Mouse (Mus musculus) layer of hippocampus, postnatal 25 days (tissue): Measurements from ENCODE around the gene Slc25a28. TPM values are rescaled to one million over a fixed set of nuclear protein-coding genes. Genes with fewer than 3 reads are reported as not detected.
A peak's percentile ranks its signal among the peaks of the same experiment; 100 is the strongest.

Experiments
- DNase-seq, 2 experiments: peaks; one replicate each; pipeline ENCODE4 v3.0.0; 2022; ENCODE audit warnings: mixed read lengths in 2 of 2, low spot score in 1 of 2; ENCODE audit errors: extremely low spot score in 1 of 2
- total RNA-seq, 2 experiments: library from RNA; stranded (reverse); gene quantifications; 2 replicates each; pipeline ENCODE4 v1.2.3; 2021

The Slc25a28 gene
- total RNA-seq, 2 experiments from 2014 or later, result 38.4 to 44.5 TPM

- DNase-seq, result no peak
These were observed 4.8 kb upstream of the Slc25a28 start for GRCm38 (mm10) chr19:43679474-43679981.

GRCm38 (mm10) chr19:43678467-43679003 lies 3.9 kb upstream of the Slc25a28 start:
- no peak for DNase-seq

- peak; percentile 24 to 25 for DNase-seq
These were observed 1.1 kb upstream of the Slc25a28 start for GRCm38 (mm10) chr19:43675525-43676400.

DNA sequence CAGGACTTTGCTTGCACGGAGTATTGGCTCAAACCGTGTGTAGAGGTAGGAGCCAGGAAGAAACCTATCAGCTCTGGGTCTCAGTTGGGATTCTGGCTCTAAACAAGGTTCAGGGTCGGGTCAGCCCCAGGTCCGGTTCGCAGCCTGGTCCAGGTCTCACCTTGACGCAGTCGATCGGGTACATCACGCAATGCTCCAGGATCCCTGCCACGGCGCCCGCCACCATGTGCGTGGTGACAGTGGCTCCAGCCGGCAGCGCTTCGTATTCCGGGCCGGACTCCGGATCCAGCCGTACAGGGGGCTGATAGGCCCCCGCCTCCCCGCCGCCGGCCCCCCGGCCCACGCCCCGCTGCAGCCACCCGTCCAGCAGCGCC lies 378 bp downstream of the Slc25a28 start:
- peak in 1 of 2 experiments; percentile 33 for DNase-seq

GRCm38 (mm10) chr19:43673513-43674315 lies 967 bp downstream of the Slc25a28 start:
- no peak for DNase-seq

GRCm38 (mm10) chr19:43671054-43671453 lies 3.6 kb downstream of the Slc25a28 start:
- no peak for DNase-seq

GRCm38 (mm10) chr19:43669136-43669759 lies 5.4 kb downstream of the Slc25a28 start:
- no peak for DNase-seq

- no peak for DNase-seq
These were observed 7.3 kb downstream of the Slc25a28 start for GRCm38 (mm10) chr19:43667430-43667809.

DNA sequence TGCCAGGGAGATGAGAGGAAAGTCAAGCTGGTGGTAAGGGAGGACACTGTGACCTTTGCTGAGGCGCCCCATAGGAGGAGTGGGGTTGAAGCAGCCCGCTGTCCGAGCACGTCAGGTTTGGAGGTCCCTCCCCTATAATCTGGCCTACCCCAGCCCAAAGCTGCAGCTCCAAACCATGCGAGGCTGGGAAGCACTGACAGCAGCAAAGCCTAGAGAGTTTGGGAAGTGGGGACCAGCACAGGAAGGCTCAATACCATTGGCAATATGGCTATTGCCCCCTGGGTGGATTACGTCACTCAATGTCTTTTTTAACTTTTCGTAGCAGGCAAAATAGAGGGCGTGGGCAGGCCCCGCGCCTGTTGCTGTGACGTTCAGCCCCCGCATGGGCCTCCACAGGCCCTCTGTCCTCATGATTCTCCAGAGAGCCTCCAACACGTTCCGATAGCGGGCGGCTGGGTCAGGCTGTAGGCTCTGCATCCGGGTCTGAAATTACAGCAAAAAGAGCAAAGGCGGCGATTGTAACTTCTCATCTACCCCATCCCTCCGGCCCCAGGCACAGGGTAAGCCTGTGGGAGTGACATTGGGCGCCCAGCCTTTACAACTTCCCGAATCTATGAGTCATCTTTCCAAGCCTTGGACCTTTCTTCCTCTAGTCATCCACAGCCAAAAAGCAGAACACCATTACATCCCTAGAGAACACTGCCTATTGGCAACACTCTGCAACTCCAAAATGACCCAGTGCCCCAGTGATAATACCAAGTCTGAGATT lies 7.8 kb downstream of the Slc25a28 start:
- DNase-seq, result no peak

GRCm38 (mm10) chr19:43665441-43666048 lies 9.1 kb downstream of the Slc25a28 start:
- peak; percentile 28 to 58 for DNase-seq

- no peak for DNase-seq
These were observed 11.2 kb downstream of the Slc25a28 start for GRCm38 (mm10) chr19:43663471-43663870.

- DNase-seq, result no peak
These were observed 12.3 kb downstream of the Slc25a28 start for GRCm38 (mm10) chr19:43662176-43662967.

- DNase-seq, result no peak
These were observed 13.9 kb downstream of the Slc25a28 start for GRCm38 (mm10) chr19:43660774-43661173.

DNA sequence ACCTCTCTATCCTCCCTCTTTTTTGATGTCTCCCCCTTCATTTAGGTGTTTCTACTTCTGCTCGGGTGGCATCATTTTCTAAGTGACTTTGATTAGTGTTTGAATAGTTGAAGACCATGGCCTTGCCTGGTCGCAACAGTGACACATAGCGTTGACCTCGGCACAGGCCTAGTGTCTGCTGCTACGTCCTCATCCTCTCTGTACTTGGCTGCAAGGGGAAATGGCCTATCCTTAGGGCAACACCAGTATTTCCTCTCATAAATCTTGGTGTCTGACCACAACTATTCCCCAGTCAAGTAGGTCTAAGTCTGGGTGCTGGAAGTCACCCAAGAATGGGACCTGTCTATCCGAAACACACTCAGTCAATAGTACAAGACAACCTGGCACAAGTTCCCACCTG lies 15.0 kb downstream of the Slc25a28 start:
- DNase-seq, result no peak

- peak; percentile 50 to 80 for DNase-seq
These were observed 18.8 kb downstream of the Slc25a28 start for GRCm38 (mm10) chr19:43655735-43656492.

- DNase-seq, result no peak
These were observed 23.4 kb downstream of the Slc25a28 start for GRCm38 (mm10) chr19:43651241-43651785.

GRCm38 (mm10) chr19:43648343-43648742 lies 26.3 kb downstream of the Slc25a28 start:
- no peak for DNase-seq

- DNase-seq, result no peak
These were observed 27.4 kb downstream of the Slc25a28 start for GRCm38 (mm10) chr19:43647261-43647660.
